Mouse (Mus musculus) forebrain, embryonic 12.5 days (tissue): ENCODE results near the gene Serpini1. TPM values are rescaled to one million over a fixed set of nuclear protein-coding genes. Genes with fewer than 3 reads are reported as not detected.

ENCODE experiments used
- ATAC-seq: fragments of 200-750 bp; cut with Nextera tagmentation; 2 replicates; pipeline ENCODE4 v1.8.0; 2017; ENCODE audit warnings: moderate TSS enrichment; ENCODE audit not compliant: low FRiP score
- H3K27ac ChIP-seq: fragments of 300-500 bp; sonication (generic); 2 replicates; pipeline ENCODE4 v1.5.1; 2016; ENCODE audit warnings: mild to moderate bottlenecking
- H3K27me3 ChIP-seq: fragments of 300-500 bp; sonication (generic); 2 replicates; pipeline ENCODE4 v1.6.1; 2016; ENCODE audit warnings: mild to moderate bottlenecking
- H3K36me3 ChIP-seq: fragments of 300-500 bp; sonication (generic); replicated peaks from 2 replicates; pipeline ENCODE4 v1.6.1; 2016; ENCODE audit warnings: mild to moderate bottlenecking
- H3K4me1 ChIP-seq: fragments of 300-500 bp; sonication (generic); 2 replicates; pipeline ENCODE4 v1.6.1; 2016
- H3K4me2 ChIP-seq: fragments of 300-500 bp; sonication (generic); 2 replicates; pipeline ENCODE4 v1.6.1; 2016; ENCODE audit warnings: mild to moderate bottlenecking, moderate library complexity
- H3K4me3 ChIP-seq: fragments of 300-500 bp; sonication (generic); replicated peaks from 2 replicates; pipeline ENCODE4 v1.5.1; 2016; ENCODE audit warnings: mild to moderate bottlenecking
- H3K9ac ChIP-seq: fragments of 300-500 bp; sonication (generic); 2 replicates; pipeline ENCODE4 v1.6.1; 2016; ENCODE audit warnings: mild to moderate bottlenecking
- H3K9me3 ChIP-seq: fragments of 300-500 bp; sonication (generic); 2 replicates; pipeline ENCODE4 v1.6.1; 2016
- WGBS: fragments of 180-500 bp; shearing (Covaris S2); methylation state at CpG from one replicate; pipeline ENCODE4 v1.1.7; 2016; 5-methylcytosine and 5-hydroxymethylcytosine counted together
- polyA plus RNA-seq: library from polyadenylated mRNA; unstranded; fragments of >200 nt; fragmentation: Nextera tagmentation; extraction: Ambion mirVana; gene quantifications from 2 replicates; pipeline ENCODE4 v1.2.1, GENCODE M21; 2016

The Serpini1 gene
- 33.8 and 34.7 TPM in 2 replicates for polyA plus RNA-seq

GRCm38 (mm10) chr3:75557292-75557691 lies at the start of gene Serpini1:
Gene Serpini1, plus strand, starts transcription at chr3:75557547.
- Histone ChIP-seq H3K4me3 (peak within 1 kb of the TSS; percentile 89), H3K27me3 (no peaks in the 10 kb centered on the region), H3K9ac (peak within 1 kb of the TSS; percentile 92), H3K4me1 (peaks cover 11% of the 10 kb centered on the region), H3K4me2 (peak within 1 kb of the TSS; percentile 74), H3K36me3 (no peaks in the 10 kb centered on the region), H3K27ac (peak within 1 kb of the TSS; percentile 88), H3K9me3 (no peaks in the 10 kb centered on the region)
- ATAC-seq = peak; percentile 95
- WGBS = under 1% methylated on average over 19 of the region's 19 CpGs

- Histone ChIP-seq H3K9me3 (no peaks in the 10 kb centered on the region), H3K27ac (no peak overlapping the region), H3K27me3 (no peaks in the 10 kb centered on the region), H3K4me2 (no peak overlapping the region), H3K4me1 (no peaks in the 10 kb centered on the region), H3K36me3 (peaks cover 9% of the 10 kb centered on the region), H3K9ac (no peak overlapping the region), H3K4me3 (no peak overlapping the region)
- WGBS = 78% methylated on average over 7 of the region's 7 CpGs
- ATAC-seq = peak; percentile 69; the same call in 1 of the 2 replicates
Observed at GRCm38 (mm10) chr3:75517631-75518250, 39.6 kb upstream of the Serpini1 start.

- Histone ChIP-seq H3K36me3 (peaks cover 15% of the 10 kb centered on the region), H3K4me1 (no peaks in the 10 kb centered on the region), H3K27me3 (no peaks in the 10 kb centered on the region), H3K27ac (no peak overlapping the region), H3K9ac (no peak overlapping the region), H3K9me3 (no peaks in the 10 kb centered on the region), H3K4me2 (no peak overlapping the region), H3K4me3 (no peak overlapping the region)
- no peak for ATAC-seq
- WGBS = 64% methylated on average over 2 of the region's 2 CpGs
Observed at GRCm38 (mm10) chr3:75521314-75521713, 36.0 kb upstream of the Serpini1 start.

GRCm38 (mm10) chr3:75522527-75522926 lies 34.8 kb upstream of the Serpini1 start:
- Histone ChIP-seq H3K9me3 (no peaks in the 10 kb centered on the region), H3K4me3 (no peak overlapping the region), H3K4me2 (no peak overlapping the region), H3K27ac (no peak overlapping the region), H3K4me1 (no peaks in the 10 kb centered on the region), H3K36me3 (peaks cover 26% of the 10 kb centered on the region), H3K9ac (no peak overlapping the region), H3K27me3 (no peaks in the 10 kb centered on the region)
- ATAC-seq = no peak
- WGBS = 89% methylated on average over 1 of the region's 1 CpGs

GRCm38 (mm10) chr3:75531074-75531473 lies 26.3 kb upstream of the Serpini1 start:
- no peaks in the 10 kb centered on the region for H3K27me3 ChIP-seq
- no peak for ATAC-seq
- H3K4me1 ChIP-seq = no peaks in the 10 kb centered on the region
- H3K36me3 ChIP-seq = peaks cover 21% of the 10 kb centered on the region
- H3K9me3 ChIP-seq = no peaks in the 10 kb centered on the region
- no peak overlapping the region for H3K4me2 ChIP-seq
- 89% methylated on average over 3 of the region's 3 CpGs for WGBS
- H3K27ac ChIP-seq = no peak overlapping the region
- no peak overlapping the region for H3K9ac ChIP-seq
- no peak overlapping the region for H3K4me3 ChIP-seq

GRCm38 (mm10) chr3:75534045-75534834 lies 23.1 kb upstream of the Serpini1 start:
- H3K9me3 ChIP-seq = no peaks in the 10 kb centered on the region
- peaks cover 10% of the 10 kb centered on the region for H3K36me3 ChIP-seq
- H3K4me1 ChIP-seq = no peaks in the 10 kb centered on the region
- WGBS = 89% methylated on average over 3 of the region's 3 CpGs
- no peak overlapping the region for H3K9ac ChIP-seq
- H3K4me3 ChIP-seq = no peak overlapping the region
- no peaks in the 10 kb centered on the region for H3K27me3 ChIP-seq
- no peak for ATAC-seq
- no peak overlapping the region for H3K27ac ChIP-seq
- H3K4me2 ChIP-seq = no peak overlapping the region

- no peak overlapping the region for H3K27ac ChIP-seq
- H3K4me2 ChIP-seq = no peak overlapping the region
- H3K27me3 ChIP-seq = no peaks in the 10 kb centered on the region
- no peak overlapping the region for H3K4me3 ChIP-seq
- no peaks in the 10 kb centered on the region for H3K4me1 ChIP-seq
- no peak for ATAC-seq
- H3K9ac ChIP-seq = no peak overlapping the region
- peaks cover 15% of the 10 kb centered on the region for H3K36me3 ChIP-seq
- WGBS = 91% methylated on average over 4 of the region's 4 CpGs
- H3K9me3 ChIP-seq = no peaks in the 10 kb centered on the region
Observed at GRCm38 (mm10) chr3:75541259-75541658, 16.1 kb upstream of the Serpini1 start.

GRCm38 (mm10) chr3:75542852-75543251 lies 14.5 kb upstream of the Serpini1 start:
- Histone ChIP-seq H3K9ac (no peak overlapping the region), H3K4me3 (no peak overlapping the region), H3K27ac (no peak overlapping the region), H3K9me3 (no peaks in the 10 kb centered on the region), H3K4me2 (no peak overlapping the region), H3K36me3 (peaks cover 8% of the 10 kb centered on the region; the same call in 1 of the 2 replicates), H3K27me3 (no peaks in the 10 kb centered on the region), H3K4me1 (no peaks in the 10 kb centered on the region)
- WGBS = 74% methylated on average over 3 of the region's 3 CpGs
- ATAC-seq = no peak

- Histone ChIP-seq H3K4me3 (no peak overlapping the region), H3K4me2 (no peak overlapping the region), H3K36me3 (peaks cover 5% of the 10 kb centered on the region; the same call in 1 of the 2 replicates), H3K4me1 (no peaks in the 10 kb centered on the region), H3K9me3 (no peaks in the 10 kb centered on the region), H3K27me3 (no peaks in the 10 kb centered on the region), H3K9ac (no peak overlapping the region), H3K27ac (no peak overlapping the region)
- ATAC-seq = no peak
- 85% methylated on average over 1 of the region's 1 CpGs for WGBS
Observed at GRCm38 (mm10) chr3:75544287-75544686, 13.1 kb upstream of the Serpini1 start.

GRCm38 (mm10) chr3:75551248-75551647 lies 6.1 kb upstream of the Serpini1 start:
- no peak overlapping the region for H3K9ac ChIP-seq
- H3K9me3 ChIP-seq = no peaks in the 10 kb centered on the region
- H3K4me2 ChIP-seq = no peak overlapping the region
- ATAC-seq = no peak
- H3K27ac ChIP-seq = no peak overlapping the region
- peaks cover 7% of the 10 kb centered on the region for H3K4me1 ChIP-seq
- H3K36me3 ChIP-seq = no peaks in the 10 kb centered on the region
- H3K27me3 ChIP-seq = no peaks in the 10 kb centered on the region
- no peak overlapping the region for H3K4me3 ChIP-seq

GRCm38 (mm10) chr3:75556121-75556694 lies 1.1 kb upstream of the Serpini1 start:
- peak overlapping the region; percentile 92 for H3K9ac ChIP-seq
- H3K9me3 ChIP-seq = no peaks in the 10 kb centered on the region
- ATAC-seq = no peak; the same call in 1 of the 2 replicates
- no peaks in the 10 kb centered on the region for H3K36me3 ChIP-seq
- peak overlapping the region; percentile 89 for H3K4me3 ChIP-seq
- H3K27ac ChIP-seq = peak overlapping the region; percentile 69
- H3K27me3 ChIP-seq = no peaks in the 10 kb centered on the region
- 1% methylated on average over 32 of the region's 36 CpGs for WGBS
- peaks cover 11% of the 10 kb centered on the region for H3K4me1 ChIP-seq
- H3K4me2 ChIP-seq = peak overlapping the region; percentile 74

GRCm38 (mm10) chr3:75556695-75557291 lies 554 bp upstream of the Serpini1 start, which contains the start of gene Pdcd10:
Gene Pdcd10, minus strand, starts transcription at chr3:75556856.
- Histone ChIP-seq H3K27ac (peak within 1 kb of the TSS; percentile 88), H3K36me3 (no peaks in the 10 kb centered on the region), H3K4me1 (peaks cover 11% of the 10 kb centered on the region), H3K9ac (peak within 1 kb of the TSS; percentile 92), H3K9me3 (no peaks in the 10 kb centered on the region), H3K4me2 (peak within 1 kb of the TSS; percentile 74), H3K27me3 (no peaks in the 10 kb centered on the region), H3K4me3 (peak within 1 kb of the TSS; percentile 89)
- under 1% methylated on average over 31 of the region's 35 CpGs for WGBS
- ATAC-seq = peak; percentile 97
